Mouse (Mus musculus): ENCODE results near the gene 2410137M14Rik. TPM values are rescaled to one million over a fixed set of nuclear protein-coding genes. Genes with fewer than 3 reads are reported as not detected.
A peak's percentile ranks its signal among the peaks of the same experiment; 100 is the strongest.
"Not testable (repeated sequence)": the region's sequence is repeated elsewhere in the genome, so short reads cannot be mapped to it uniquely, and the experiment has no call there.

Gene 2410137M14Rik
- polyA plus RNA-seq (2012; ENCODE audit: insufficient read depth, low replicate concordance), result not detected in 2 replicates

DNA sequence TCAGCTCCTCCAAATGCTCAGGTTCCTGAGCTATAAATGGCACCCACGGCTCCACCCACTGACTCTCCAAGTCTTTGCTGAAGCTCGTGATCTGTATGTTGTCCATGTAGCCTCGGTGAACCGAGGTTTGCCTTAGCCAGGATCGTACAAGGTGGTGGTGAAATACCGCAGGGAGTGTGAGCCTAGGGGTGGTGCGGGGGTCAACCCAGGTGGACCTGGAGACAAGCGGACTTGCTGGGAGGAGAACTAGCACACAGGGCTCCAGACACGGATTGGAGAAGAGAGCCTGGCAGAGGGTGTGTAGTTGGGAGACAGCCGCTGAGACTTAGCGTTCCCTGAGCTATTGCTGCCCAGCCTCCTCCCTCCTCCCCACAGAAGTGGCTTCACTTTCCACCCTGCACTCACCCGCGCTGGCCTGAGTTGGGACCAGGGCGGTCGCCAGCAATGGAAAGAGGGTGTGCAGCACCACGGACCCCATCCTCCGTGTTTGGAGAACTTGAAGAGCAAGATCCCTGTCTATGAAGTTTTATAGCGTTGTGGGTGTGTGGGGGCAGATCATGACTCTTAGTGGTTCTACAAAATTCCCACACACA lies at the start of gene 2410137M14Rik:
Gene 2410137M14Rik (minus strand): TSS at position 17 of the 593 bp plus-strand sequence.
- H3K36me3 ChIP-seq (replicated peaks; ENCODE audit: low read length), result no peaks in the 10 kb centered on the region
- TF ChIP-seq FLI1 (IDR thresholded peaks at IDR 0.05; ENCODE audit: low read length) (no peak), GATA1 (IDR thresholded peaks at IDR 0.05; ENCODE audit: borderline replicate concordance, low read length) (no peak)

GRCm38 (mm10) chr17:37029162-37029561 lies 48.1 kb upstream of the 2410137M14Rik start:
- Histone ChIP-seq H3K36me3 (replicated peaks; ENCODE audit: low read length) (no peaks in the 10 kb centered on the region), H3K4me3 (replicated peaks) (peak overlapping the region; percentile 90), H3K9me3 (no peaks in the 10 kb centered on the region), H3K4me1 (peaks cover 8% of the 10 kb centered on the region), H3K27me3 (replicated peaks) (peaks cover 1% of the 10 kb centered on the region)
- TF ChIP-seq FLI1 (IDR thresholded peaks at IDR 0.05; ENCODE audit: low read length) (no peak), GATA1 (IDR thresholded peaks at IDR 0.05; ENCODE audit: borderline replicate concordance, low read length) (no peak)

More for the DNA sequence above, at the start of gene 2410137M14Rik:
- peaks cover 62% of the 10 kb centered on the region for H3K27me3 ChIP-seq (replicated peaks)
- H3K4me3 ChIP-seq (replicated peaks), result peak within 1 kb of the TSS; percentile 46
- H3K4me1 ChIP-seq, result peaks cover 18% of the 10 kb centered on the region
- no peaks in the 10 kb centered on the region for H3K9me3 ChIP-seq

DNA sequence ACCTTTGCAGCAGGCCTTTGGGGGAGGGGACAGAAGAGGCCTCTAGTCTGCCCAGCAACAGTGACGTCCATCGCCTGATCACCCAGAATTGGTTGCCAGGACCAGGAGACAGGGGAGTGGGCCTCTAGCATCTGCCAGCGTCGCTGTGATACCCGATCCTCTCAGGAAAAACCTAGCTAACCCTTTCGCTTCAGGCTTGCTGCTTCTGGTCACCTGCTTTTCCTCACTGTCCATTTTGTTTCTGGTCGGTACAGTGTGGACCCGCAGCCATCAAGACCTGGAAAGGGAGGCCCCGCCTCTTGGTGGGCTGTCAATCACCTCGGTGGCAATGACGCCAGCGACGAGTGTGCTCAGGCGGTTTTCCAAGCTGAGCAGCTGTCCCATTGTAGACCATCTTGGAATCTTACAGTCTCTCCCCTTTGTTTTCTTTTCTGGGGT lies 47.7 kb upstream of the 2410137M14Rik start:
- peak overlapping the region; percentile 90 for H3K4me3 ChIP-seq (replicated peaks)
- peaks cover 1% of the 10 kb centered on the region for H3K27me3 ChIP-seq (replicated peaks)
- peaks cover 8% of the 10 kb centered on the region for H3K4me1 ChIP-seq
- no peaks in the 10 kb centered on the region for H3K9me3 ChIP-seq
- H3K36me3 ChIP-seq (replicated peaks; ENCODE audit: low read length), result no peaks in the 10 kb centered on the region
- no peak for TF ChIP-seq FLI1 (IDR thresholded peaks at IDR 0.05; ENCODE audit: low read length)
- no peak for TF ChIP-seq GATA1 (IDR thresholded peaks at IDR 0.05; ENCODE audit: borderline replicate concordance, low read length)

DNA sequence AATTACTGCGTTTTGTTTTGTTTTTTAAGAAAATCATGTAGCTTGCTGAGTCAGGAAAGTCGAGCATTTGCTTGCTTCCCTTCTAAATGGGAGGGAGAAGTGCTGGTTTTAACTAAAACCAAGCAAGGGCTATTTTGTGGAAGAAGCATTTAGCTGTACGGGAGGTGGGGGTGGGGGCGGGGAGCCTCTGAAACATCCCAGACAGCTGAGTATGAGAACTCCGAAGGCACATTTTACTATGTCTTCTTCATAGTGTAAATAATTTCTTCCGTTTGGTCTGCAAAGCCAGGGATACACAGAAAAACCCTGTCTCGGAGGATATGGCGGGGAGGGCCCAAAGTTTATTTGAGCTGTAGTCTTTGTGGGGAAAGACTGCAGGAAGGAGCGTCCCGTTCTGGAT lies 47.2 kb upstream of the 2410137M14Rik start:
- Histone ChIP-seq H3K4me3 (replicated peaks) (peak overlapping the region; percentile 90), H3K4me1 (peaks cover 9% of the 10 kb centered on the region), H3K9me3 (no peaks in the 10 kb centered on the region), H3K27me3 (replicated peaks) (peaks cover 1% of the 10 kb centered on the region), H3K36me3 (replicated peaks; ENCODE audit: low read length) (no peaks in the 10 kb centered on the region)
- TF ChIP-seq FLI1 (IDR thresholded peaks at IDR 0.05; ENCODE audit: low read length) (no peak), GATA1 (IDR thresholded peaks at IDR 0.05; ENCODE audit: borderline replicate concordance, low read length) (no peak)

DNA sequence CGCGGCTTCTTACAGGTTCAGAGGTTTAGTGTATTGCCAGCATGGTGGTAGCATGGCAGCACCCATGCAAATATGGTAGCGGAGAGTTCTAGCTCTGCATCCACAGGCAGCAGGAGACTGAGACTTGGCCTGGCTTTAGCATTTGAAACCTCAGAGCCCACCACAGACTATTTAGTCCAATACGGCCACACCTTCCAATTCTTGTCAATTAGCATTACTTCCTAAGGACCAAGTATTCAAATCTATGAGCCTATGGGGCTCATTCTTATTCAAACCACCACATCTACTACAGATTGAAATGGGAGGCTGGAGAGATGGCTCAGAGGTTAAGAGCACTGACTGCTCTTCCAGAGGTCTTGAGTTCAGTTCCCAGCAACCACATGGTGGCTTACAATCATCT lies 46.4 kb upstream of the 2410137M14Rik start:
- H3K36me3 ChIP-seq (replicated peaks; ENCODE audit: low read length), result no peaks in the 10 kb centered on the region
- peaks cover 1% of the 10 kb centered on the region for H3K27me3 ChIP-seq (replicated peaks)
- no peak overlapping the region for H3K4me3 ChIP-seq (replicated peaks)
- peaks cover 15% of the 10 kb centered on the region for H3K4me1 ChIP-seq
- no peaks in the 10 kb centered on the region for H3K9me3 ChIP-seq
- TF ChIP-seq FLI1 (IDR thresholded peaks at IDR 0.05; ENCODE audit: low read length), result no peak
- no peak for TF ChIP-seq GATA1 (IDR thresholded peaks at IDR 0.05; ENCODE audit: borderline replicate concordance, low read length)

DNA sequence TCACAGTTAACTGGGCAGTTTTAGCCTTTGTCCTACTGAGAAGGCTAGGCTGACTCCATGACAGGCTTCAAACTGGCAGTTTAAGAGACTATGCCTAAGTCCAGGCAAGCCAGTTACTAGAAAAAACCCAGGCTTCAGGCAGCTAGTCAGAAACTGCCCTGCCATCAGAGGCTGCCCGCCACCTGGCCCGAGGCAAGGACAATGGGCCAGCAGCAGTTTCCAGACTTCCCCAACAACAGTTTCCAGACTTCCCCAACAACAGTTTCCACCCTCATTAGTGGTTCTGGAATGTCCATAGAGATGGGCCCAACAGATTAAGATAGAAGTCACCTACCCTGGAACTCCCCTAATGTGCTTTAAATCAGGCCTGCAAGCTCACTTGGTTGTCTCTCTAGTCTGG lies 45.4 kb upstream of the 2410137M14Rik start:
- Histone ChIP-seq H3K27me3 (replicated peaks) (no peaks in the 10 kb centered on the region), H3K4me3 (replicated peaks) (no peak overlapping the region), H3K4me1 (peaks cover 15% of the 10 kb centered on the region), H3K9me3 (no peaks in the 10 kb centered on the region), H3K36me3 (replicated peaks; ENCODE audit: low read length) (no peaks in the 10 kb centered on the region)
- TF ChIP-seq GATA1 (IDR thresholded peaks at IDR 0.05; ENCODE audit: borderline replicate concordance, low read length), result no peak
- no peak for TF ChIP-seq FLI1 (IDR thresholded peaks at IDR 0.05; ENCODE audit: low read length)

GRCm38 (mm10) chr17:37022628-37023576 lies 41.9 kb upstream of the 2410137M14Rik start, which contains the start of gene Mog:
Gene Mog, minus strand, starts transcription at chr17:37023398.
- Histone ChIP-seq H3K4me1 (peaks cover 7% of the 10 kb centered on the region), H3K9me3 (no peaks in the 10 kb centered on the region), H3K27me3 (replicated peaks) (peaks cover 2% of the 10 kb centered on the region), H3K4me3 (replicated peaks) (no peak within 1 kb of the TSS), H3K36me3 (replicated peaks; ENCODE audit: low read length) (no peaks in the 10 kb centered on the region)
- no peak for TF ChIP-seq GATA1 (IDR thresholded peaks at IDR 0.05; ENCODE audit: borderline replicate concordance, low read length)
- TF ChIP-seq FLI1 (IDR thresholded peaks at IDR 0.05; ENCODE audit: low read length), result no peak

DNA sequence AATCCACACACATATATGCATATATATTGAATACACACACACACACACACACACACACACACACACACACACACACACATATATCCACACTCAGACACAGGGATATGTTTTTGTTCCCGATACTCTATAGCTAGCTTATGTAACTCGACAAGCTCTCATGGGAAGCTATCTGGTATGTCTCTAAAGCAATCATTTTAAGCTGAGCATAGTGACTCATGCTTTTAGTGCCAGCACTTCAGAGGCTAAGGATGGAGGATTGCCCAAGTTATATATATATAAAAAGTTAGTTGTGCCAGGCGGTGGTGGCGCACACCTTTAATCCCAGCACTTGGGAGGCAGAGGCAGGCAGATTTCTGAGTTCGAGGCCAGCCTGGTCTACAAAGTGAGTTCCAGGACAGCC lies 38.2 kb upstream of the 2410137M14Rik start:
- H3K4me1 ChIP-seq, result peaks cover 22% of the 10 kb centered on the region
- H3K4me3 ChIP-seq (replicated peaks); H3K9me3 ChIP-seq; H3K27me3 ChIP-seq (replicated peaks); H3K36me3 ChIP-seq (replicated peaks; ENCODE audit: low read length): not testable (repeated sequence)

DNA sequence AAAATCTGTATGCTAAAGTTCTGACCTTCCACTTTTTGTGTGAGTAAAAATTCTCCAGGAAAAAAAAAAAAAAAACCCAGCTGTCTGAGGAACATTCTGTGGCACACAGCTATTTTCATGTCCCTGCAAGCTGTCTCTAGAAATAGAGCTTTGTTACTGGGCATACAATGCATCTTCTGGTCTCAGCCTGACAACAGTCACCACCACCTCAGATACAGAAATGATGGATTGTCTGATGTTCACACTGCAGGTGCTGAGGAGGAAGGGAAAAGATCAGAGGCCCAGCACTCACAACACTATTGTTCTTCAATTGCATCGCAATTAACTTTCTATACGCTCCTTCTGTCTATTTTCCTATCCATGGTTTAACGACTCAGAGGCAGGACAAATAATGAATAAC lies 37.3 kb upstream of the 2410137M14Rik start:
- H3K4me3 ChIP-seq (replicated peaks), result no peak overlapping the region
- TF ChIP-seq FLI1 (IDR thresholded peaks at IDR 0.05; ENCODE audit: low read length), result no peak

DNA sequence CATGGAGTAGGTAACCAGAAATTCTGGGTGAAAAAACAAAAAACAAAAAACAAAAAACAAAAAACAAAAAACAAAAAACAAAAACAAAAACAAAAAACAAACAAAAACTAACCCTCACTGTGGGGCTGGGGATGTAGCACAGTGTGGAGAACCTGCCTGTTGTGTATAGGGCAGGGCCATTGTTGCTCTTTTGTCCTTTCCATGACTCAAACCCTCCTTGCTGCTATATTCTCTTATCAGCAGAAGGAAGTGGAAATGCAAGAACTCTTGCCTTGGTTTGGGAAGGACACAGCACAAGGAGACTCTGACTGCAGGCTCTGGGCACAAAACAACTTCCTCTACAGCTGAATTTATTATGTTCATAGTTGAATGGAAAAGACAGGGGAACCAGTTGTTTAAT lies 35.3 kb upstream of the 2410137M14Rik start:
- Histone ChIP-seq H3K36me3 (replicated peaks; ENCODE audit: low read length) (no peaks in the 10 kb centered on the region), H3K4me3 (replicated peaks) (no peak overlapping the region), H3K9me3 (no peaks in the 10 kb centered on the region), H3K4me1 (peaks cover 15% of the 10 kb centered on the region), H3K27me3 (replicated peaks) (peaks cover 4% of the 10 kb centered on the region)
- no peak for TF ChIP-seq GATA1 (IDR thresholded peaks at IDR 0.05; ENCODE audit: borderline replicate concordance, low read length)
- no peak for TF ChIP-seq FLI1 (IDR thresholded peaks at IDR 0.05; ENCODE audit: low read length)

More for the DNA sequence above, 37.3 kb upstream of the 2410137M14Rik start:
- Histone ChIP-seq H3K9me3 (no peaks in the 10 kb centered on the region), H3K36me3 (replicated peaks; ENCODE audit: low read length) (no peaks in the 10 kb centered on the region), H3K27me3 (replicated peaks) (peaks cover 2% of the 10 kb centered on the region), H3K4me1 (peaks cover 22% of the 10 kb centered on the region)
